Mouse (Mus musculus) heart, postnatal 25 days (tissue): Measurements from ENCODE around the gene Rnf227. TPM values are rescaled to one million over a fixed set of nuclear protein-coding genes. Genes with fewer than 3 reads are reported as not detected.
"Not testable (repeated sequence)": the region's sequence is repeated elsewhere in the genome, so short reads cannot be mapped to it uniquely, and the experiment has no call there.

Experiments
- DNase-seq: peaks from one replicate; pipeline ENCODE4 v3.0.0; 2022; ENCODE audit warnings: low spot score
- intact Hi-C: fragments of 180-260 bp; cut with DNase I; formaldehyde crosslinking; loops from one replicate; pipeline ENCODE4 v1.15.1; 2025
- total RNA-seq, 2 experiments: library from RNA; stranded (reverse); gene quantifications; 2 replicates each; pipeline ENCODE4 v1.2.3; 2021

The Rnf227 gene
- under 1 TPM; 0.16 to 0.17 TPM for total RNA-seq

GRCm38 (mm10) chr11:69340161-69341131 lies at the start of gene Rnf227:
Gene Rnf227, plus strand, starts transcription at chr11:69340461.
- intact Hi-C loops: loop anchor here (2.0 kb wide), 1 partner anchor 26 kb away; no protein-coding TSS in a partner anchor
- DNase-seq: peak; percentile 46

DNA sequence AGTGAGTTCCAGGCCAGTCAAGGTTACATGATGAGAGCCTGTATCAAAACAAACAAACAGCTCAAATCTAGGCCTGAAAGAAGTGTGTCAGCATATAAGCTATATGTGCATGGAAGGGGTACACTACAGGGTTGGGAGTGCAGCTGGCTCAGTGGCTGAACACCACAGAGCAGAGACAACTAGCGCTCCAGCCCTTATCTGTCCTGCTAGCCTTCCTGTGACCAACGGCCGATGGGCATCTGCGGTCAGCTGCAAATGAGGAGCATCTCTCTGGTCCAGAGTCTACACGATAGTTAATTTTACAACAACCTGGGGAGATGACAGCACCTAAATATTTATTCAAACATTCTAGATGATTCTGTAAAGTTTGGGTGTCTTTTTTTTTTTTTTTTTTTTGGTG lies 49.1 kb upstream of the Rnf227 start:
- DNase-seq: no peak
- intact Hi-C loops: no loop called here

DNA sequence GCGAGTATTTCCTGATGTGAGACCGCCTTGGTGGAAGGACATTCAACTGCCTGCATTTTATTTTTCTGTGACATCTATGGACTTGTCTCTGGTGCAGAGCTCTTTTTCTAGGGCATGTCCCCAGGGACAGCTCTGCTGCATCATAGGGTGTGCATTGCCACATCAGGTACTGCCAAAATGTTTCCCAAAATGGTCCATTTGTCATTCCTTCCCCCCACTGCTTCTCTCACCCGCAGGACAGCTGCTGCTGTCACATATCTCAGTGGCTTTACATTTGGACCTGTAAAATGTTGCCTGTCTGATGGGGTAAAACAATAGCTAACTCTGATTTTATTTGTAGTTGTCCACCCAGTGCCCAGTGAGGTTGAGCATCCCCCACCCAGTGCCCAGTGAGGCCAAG lies 45.0 kb upstream of the Rnf227 start:
- no peak for DNase-seq
- intact Hi-C loops: no loop called here

- intact Hi-C loops: no loop called here
- DNase-seq: no peak
Measured at GRCm38 (mm10) chr11:69297799-69298198, 42.5 kb upstream of the Rnf227 start.

DNA sequence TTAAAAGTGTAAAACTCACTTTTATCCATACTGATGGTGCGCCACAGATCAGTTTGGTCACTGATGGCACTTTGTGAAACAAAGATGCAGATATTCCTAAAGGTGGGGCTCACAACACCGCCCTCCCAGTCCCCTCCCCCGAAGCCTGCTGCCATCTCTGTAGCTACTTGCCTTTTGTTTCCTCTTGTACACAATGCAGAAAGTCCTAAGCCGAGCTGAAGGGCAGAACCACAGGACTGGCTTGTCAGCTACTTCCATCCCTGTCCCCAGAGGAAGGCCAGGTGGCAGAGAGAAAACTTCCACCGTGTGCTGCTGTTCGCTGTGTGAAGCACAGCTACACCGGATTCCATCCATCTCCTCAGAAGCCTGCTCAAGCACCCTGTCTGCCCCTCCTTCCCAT lies 42.0 kb upstream of the Rnf227 start:
- no peak for DNase-seq
- intact Hi-C loops: no loop called here

- no peak for DNase-seq
- intact Hi-C loops: no loop called here
Measured at GRCm38 (mm10) chr11:69302817-69303216, 37.4 kb upstream of the Rnf227 start.

- no peak for DNase-seq
- intact Hi-C loops: no loop called here
Measured at GRCm38 (mm10) chr11:69305291-69305690, 35.0 kb upstream of the Rnf227 start.

DNA sequence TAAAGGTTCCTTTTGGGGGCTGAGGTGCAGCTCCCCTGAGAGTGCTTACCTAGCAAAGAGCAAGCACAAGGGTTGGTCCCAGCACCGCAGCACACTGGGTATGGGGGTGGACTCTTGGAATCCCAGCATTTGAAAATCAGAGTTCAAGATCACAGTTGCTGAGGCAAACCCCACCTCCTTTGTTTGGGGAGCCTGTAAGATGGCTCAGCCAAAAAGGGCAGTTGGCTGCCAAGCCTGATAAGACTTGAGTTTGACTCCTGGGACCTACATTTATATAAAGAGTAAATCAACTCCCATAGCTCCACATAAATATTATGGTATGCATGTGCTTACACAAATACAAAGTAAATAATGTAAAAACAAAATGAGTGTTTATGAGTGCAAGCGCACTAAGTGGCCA lies 34.2 kb upstream of the Rnf227 start:
- no peak for DNase-seq
- intact Hi-C loops: no loop called here

- peak; percentile 8 for DNase-seq
- intact Hi-C loops: no loop called here
Measured at GRCm38 (mm10) chr11:69311266-69311665, 29.0 kb upstream of the Rnf227 start.

- intact Hi-C loops: no loop called here
- no peak for DNase-seq
Measured at GRCm38 (mm10) chr11:69316361-69316760, 23.9 kb upstream of the Rnf227 start.

- intact Hi-C loops, DNase-seq: not testable (repeated sequence)
Measured at GRCm38 (mm10) chr11:69318000-69318399, 22.3 kb upstream of the Rnf227 start.

DNA sequence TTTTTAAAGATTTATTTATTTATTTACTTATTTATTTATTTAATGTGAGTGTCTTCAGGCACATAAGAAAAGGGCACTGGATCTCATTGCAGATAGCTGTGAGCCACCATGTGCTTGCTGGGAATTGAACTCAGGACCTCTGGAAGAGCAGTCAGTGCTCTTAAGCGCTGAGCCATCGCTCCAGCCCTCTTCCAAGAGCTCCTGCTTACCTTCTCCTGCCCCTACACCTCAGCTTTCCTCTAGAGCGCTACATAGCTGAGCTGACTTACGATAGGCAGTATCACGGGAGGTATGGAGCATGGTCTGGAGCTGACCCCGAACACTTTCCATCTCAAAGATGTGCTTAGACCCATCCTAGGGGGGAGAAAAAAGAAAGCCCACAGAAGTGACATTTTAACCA lies 18.7 kb upstream of the Rnf227 start:
- DNase-seq: no peak

GRCm38 (mm10) chr11:69322010-69322409 lies 18.3 kb upstream of the Rnf227 start:
- DNase-seq: no peak
- intact Hi-C loops: loop anchor here (5.0 kb wide), 1 partner anchor 55 kb away; no protein-coding TSS in a partner anchor

More for the DNA sequence above, 18.7 kb upstream of the Rnf227 start:
- intact Hi-C loops: loop anchor here (5.0 kb wide), 1 partner anchor 54 kb away; no protein-coding TSS in a partner anchor

DNA sequence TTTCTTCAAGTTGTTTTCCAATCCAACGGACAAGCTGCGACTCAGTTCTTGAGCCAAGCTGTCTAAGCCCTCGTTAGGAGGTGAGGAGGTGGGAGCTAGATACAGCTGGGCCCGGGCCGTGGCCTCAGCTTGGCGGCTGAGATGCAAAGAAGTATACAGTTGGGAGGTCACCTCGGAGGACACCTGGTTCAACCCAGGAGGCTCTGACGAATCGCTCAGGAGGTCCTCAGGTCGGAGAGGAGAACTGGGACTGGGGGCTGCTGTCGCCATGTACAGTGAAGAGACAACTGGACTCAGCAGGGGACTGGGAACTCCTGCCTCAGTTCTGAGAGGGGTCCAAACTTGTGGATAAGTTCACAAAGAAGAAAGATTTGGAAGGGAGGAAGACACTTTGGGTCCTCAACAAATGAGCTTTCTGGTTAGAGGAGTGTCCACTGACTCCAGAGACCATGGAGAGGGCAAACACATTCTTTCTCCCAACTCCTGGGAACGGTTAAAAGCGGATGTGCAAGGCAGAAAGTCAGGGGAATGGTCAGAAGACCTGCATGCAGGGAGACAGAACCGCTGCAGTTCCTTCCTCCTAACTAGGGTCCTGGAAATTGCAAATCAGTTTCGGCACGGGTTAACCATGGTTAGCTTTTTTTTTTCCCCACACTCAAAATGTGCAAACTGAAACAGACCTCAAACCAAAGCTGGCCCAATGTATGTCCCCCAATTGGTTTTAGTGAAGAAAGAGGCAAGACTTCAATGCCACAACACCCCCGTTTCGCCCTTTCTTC lies 17.4 kb upstream of the Rnf227 start:
- intact Hi-C loops: loop anchor here (5.0 kb wide), 1 partner anchor 56 kb away; no protein-coding TSS in a partner anchor
- DNase-seq: no peak

DNA sequence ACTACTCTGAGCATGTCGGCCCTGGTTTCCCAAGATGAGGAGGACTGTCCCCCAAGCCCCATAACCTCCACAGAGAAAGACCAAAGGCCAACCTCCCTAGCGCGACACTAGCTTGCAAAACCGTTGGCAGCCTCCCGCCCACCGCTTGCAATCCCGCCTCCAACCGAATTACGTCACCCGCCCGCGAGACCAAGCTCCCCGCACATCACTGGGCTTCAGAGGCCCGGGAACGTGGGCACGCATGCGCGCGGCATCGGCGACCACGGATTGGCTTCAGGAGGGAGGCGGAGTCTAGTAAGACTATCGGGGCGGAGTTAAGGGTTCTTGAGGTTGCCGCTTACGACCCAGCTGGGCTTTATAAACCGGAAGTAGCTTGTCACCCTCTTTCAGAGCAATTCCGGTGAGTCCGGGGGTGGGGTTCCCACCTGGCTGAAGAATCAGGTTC lies 16.6 kb upstream of the Rnf227 start, which contains the start of the genes Cntrob and Trappc1:
Cntrob (minus strand) TSS at position 109 of the 445 bp plus-strand sequence.
Trappc1 (plus strand) TSS at position 314 of the 445 bp plus-strand sequence.
- intact Hi-C loops: loop anchor here (5.0 kb wide), 1 partner anchor 56 kb away; no protein-coding TSS in a partner anchor
- DNase-seq: peak; percentile 99

GRCm38 (mm10) chr11:69324749-69325148 lies 15.5 kb upstream of the Rnf227 start:
- DNase-seq: no peak
- intact Hi-C loops: loop anchor here (5.0 kb wide), 1 partner anchor 57 kb away; no protein-coding TSS in a partner anchor

DNA sequence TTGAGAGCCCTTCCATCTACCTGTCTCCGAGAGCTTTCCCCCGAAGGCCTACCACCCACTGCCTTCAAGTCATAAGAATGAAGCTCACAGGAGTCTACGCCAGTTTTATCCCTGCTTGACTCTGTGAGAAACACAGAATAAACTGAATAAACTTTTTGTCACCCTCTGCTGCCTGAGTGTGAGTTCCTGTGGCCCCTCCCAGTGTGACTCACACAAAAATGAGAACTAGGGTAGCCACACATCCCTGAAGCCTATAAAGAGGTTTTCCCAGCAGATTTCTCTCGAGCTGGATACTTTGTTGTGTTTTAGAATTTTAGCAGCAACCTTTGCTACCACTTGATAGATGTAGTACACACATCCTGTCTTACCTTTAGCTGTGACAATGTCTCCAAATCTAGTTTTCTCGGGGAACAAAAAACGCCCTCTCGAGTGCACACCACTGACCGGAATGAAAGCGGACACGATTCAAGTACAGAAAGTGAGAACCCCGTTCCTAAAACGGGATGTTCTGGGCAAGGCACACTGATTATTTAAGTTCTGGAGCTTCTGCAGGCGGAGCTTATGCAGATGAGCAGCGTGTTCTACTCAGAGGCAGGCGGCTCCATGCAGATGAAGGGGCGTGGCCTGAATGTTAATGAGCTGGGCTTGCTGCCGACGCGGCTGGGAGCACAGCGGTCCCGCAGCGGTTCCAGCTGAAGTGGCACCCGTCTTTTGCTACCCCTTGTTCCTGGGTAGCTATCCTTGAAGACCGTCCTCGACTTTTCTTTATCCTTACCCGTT lies 14.4 kb upstream of the Rnf227 start, which contains the start of gene Kcnab3:
Kcnab3 (plus strand) TSS at position 631 of the 780 bp plus-strand sequence.
- peak; percentile 76 for DNase-seq
- intact Hi-C loops: loop anchor here (2.0 kb wide), 1 partner anchor 41 kb away; no protein-coding TSS in a partner anchor

GRCm38 (mm10) chr11:69326408-69327156 lies 13.7 kb upstream of the Rnf227 start:
- DNase-seq: no peak
- intact Hi-C loops: loop anchor here (2.0 kb wide), 1 partner anchor 40 kb away; no protein-coding TSS in a partner anchor

DNA sequence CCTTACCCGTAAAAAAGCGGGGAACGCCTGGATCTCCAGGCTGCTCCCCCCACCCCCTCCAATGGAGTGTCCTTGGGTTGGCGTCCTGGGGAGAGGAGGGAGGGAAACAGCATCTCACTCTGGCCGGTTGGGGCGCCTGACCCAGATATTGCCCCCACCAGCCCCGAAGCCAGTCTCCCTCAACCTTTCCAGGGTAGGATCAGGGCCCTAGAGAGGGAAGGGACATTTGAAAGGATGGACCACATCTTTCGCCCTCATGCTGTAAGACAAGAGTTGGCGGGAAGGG lies 13.2 kb upstream of the Rnf227 start:
- intact Hi-C loops: loop anchor here (2.0 kb wide), 1 partner anchor 40 kb away; no protein-coding TSS in a partner anchor
- no peak for DNase-seq
